In genomic region chr10:117745570-117746296, GRCm38 (mm10) we compare ENCODE assay signal across 8 mouse cellular contexts. TPM values are rescaled to one million over a fixed set of nuclear protein-coding genes. Genes with fewer than 3 reads are reported as not detected.
DNase-seq lines count a peak whose midpoint lies in the region; ATAC-seq and TF ChIP-seq lines count a peak whose summit lies in the region.
"Not testable (repeated sequence)": the region's sequence is repeated elsewhere in the genome, so short reads cannot be mapped to it uniquely, and the experiment has no call there.

No protein-coding gene starts in this region.

- H3K27me3 ChIP-seq in MEL (ENCODE audit: control insufficient read depth in 1 of 2, insufficient read depth in 2 of 2, low read length in 2 of 2); forebrain, embryonic 14.5 days (replicated peaks; ENCODE audit: control insufficient read depth, insufficient read depth, low read length); hindbrain, embryonic 11.5 days (ENCODE audit: control insufficient read depth, insufficient read depth, low read length); lung, embryonic 16.5 days (ENCODE audit: control insufficient read depth, insufficient read depth, low read depth, low read length); neural tube, embryonic 13.5 days: not testable (repeated sequence)

- TF ChIP-seq POLR2A in MEL (IDR thresholded peaks at IDR 0.05; ENCODE audit: control insufficient read depth in 1 of 2, insufficient read depth in 1 of 2, low read depth in 1 of 2, low read length in 2 of 2, poor library complexity in 1 of 2) = not testable (repeated sequence)

- H3K36me3 ChIP-seq in MEL (ENCODE audit: control insufficient read depth in 1 of 2, insufficient read depth in 2 of 2, low read length in 2 of 2) = peaks cover 9 to 10% of the 10 kb centered on the region in 2 experiments
- H3K36me3 ChIP-seq in forebrain, embryonic 14.5 days (ENCODE audit: control insufficient read depth, insufficient read depth, low read length) = peaks cover 36% of the 10 kb centered on the region
- H3K36me3 ChIP-seq in hindbrain, embryonic 11.5 days (ENCODE audit: control insufficient read depth, insufficient read depth, low read length) = not testable (repeated sequence)
- H3K36me3 ChIP-seq in lung, embryonic 16.5 days (ENCODE audit: control insufficient read depth, insufficient read depth, low read length) = peaks cover 16% of the 10 kb centered on the region
- H3K36me3 ChIP-seq in neural tube, embryonic 13.5 days = peaks cover 29% of the 10 kb centered on the region

- H3K4me1 ChIP-seq in MEL (ENCODE audit: control insufficient read depth in 1 of 2, insufficient read depth in 2 of 2, low read length in 2 of 2); hindbrain, embryonic 11.5 days (replicated peaks; ENCODE audit: control insufficient read depth, insufficient read depth, low read length): not testable (repeated sequence)
- peaks cover 17% of the 10 kb centered on the region for H3K4me1 ChIP-seq in forebrain, embryonic 14.5 days (ENCODE audit: control insufficient read depth, insufficient read depth, low read length)
- H3K4me1 ChIP-seq in lung, embryonic 16.5 days (replicated peaks; ENCODE audit: control insufficient read depth, insufficient read depth, low read length) = peaks cover 14% of the 10 kb centered on the region; the same call in 1 of the 2 replicates
- H3K4me1 ChIP-seq in neural tube, embryonic 13.5 days (replicated peaks) = peaks cover 33% of the 10 kb centered on the region

- H3K9me3 ChIP-seq in MEL (replicated peaks; ENCODE audit: insufficient read depth, low read length); forebrain, embryonic 14.5 days (replicated peaks; ENCODE audit: control insufficient read depth, low read length); hindbrain, embryonic 11.5 days (ENCODE audit: control insufficient read depth, low read length); lung, embryonic 16.5 days (ENCODE audit: control insufficient read depth, low read length); neural tube, embryonic 13.5 days: not testable (repeated sequence)

- WGBS in forebrain, embryonic 14.5 days = 2% methylated on average over 16 of the region's 46 CpGs
- WGBS in hindbrain, embryonic 11.5 days = 3% methylated on average over 12 of the region's 46 CpGs
- 1% methylated on average over 15 of the region's 46 CpGs for WGBS in lung, embryonic 16.5 days
- WGBS in neural tube, embryonic 13.5 days = 2% methylated on average over 14 of the region's 46 CpGs

- ATAC-seq in forebrain, embryonic 14.5 days = peak; percentile 49
- ATAC-seq in hindbrain, embryonic 11.5 days (ENCODE audit: low FRiP score) = peak; percentile 53
- peak; percentile 23 for ATAC-seq in lung, embryonic 16.5 days (ENCODE audit: low read depth)
- peak; percentile 71 for ATAC-seq in neural tube, embryonic 13.5 days (ENCODE audit: low read depth)

- peak; percentile 42 for DNase-seq in MEL (ENCODE audit: low read depth, low spot score)
- peak; percentile 36 to 45 for DNase-seq in cerebellum, postnatal 10 days
- DNase-seq in forebrain, embryonic 14.5 days (ENCODE audit: low spot score) = peak; percentile 12
- DNase-seq in hindbrain, embryonic 11.5 days (ENCODE audit: low spot score) = peak; percentile 46
- not testable (repeated sequence) for DNase-seq in layer of hippocampus, adult 2 months (ENCODE audit: low spot score in 2 of 2)
- DNase-seq in thymus, postnatal 25 days = peak; percentile 29

- TF ChIP-seq CTCF in MEL (IDR thresholded peaks at IDR 0.05 in 2 of 3, conservative IDR thresholded peaks at IDR 0.05 in 1 of 3; ENCODE audit: control insufficient read depth in 1 of 3, insufficient read depth in 1 of 3, low read depth in 2 of 3, low read length in 3 of 3, poor library complexity in 1 of 3, severe bottlenecking in 1 of 3); layer of hippocampus, adult 2 months (conservative IDR thresholded peaks at IDR 0.05): not testable (repeated sequence)

- H3K4me3 ChIP-seq in MEL (ENCODE audit: control insufficient read depth in 1 of 2, insufficient read depth in 1 of 2, low read depth in 2 of 2, low read length in 2 of 2) = peak overlapping the region; percentile 57 to 95
- peak overlapping the region; percentile 56 for H3K4me3 ChIP-seq in forebrain, embryonic 14.5 days (ENCODE audit: low read depth, low read length)
- peak overlapping the region; percentile 50 for H3K4me3 ChIP-seq in hindbrain, embryonic 11.5 days (ENCODE audit: low read depth, low read length)
- peak overlapping the region; percentile 62 for H3K4me3 ChIP-seq in layer of hippocampus, adult 2 months
- H3K4me3 ChIP-seq in lung, embryonic 16.5 days (ENCODE audit: low read length) = peak overlapping the region; percentile 61
- H3K4me3 ChIP-seq in neural tube, embryonic 13.5 days = peak overlapping the region; percentile 66

- H3K79me2 ChIP-seq in MEL (ENCODE audit: control insufficient read depth, insufficient read depth, low read length, poor library complexity) = not testable (repeated sequence)

- H3K9ac ChIP-seq in MEL (ENCODE audit: control insufficient read depth, low read depth, low read length, poor library complexity, severe bottlenecking) = peak overlapping the region; percentile 43
- peak overlapping the region; percentile 77 for H3K9ac ChIP-seq in forebrain, embryonic 14.5 days (ENCODE audit: low read length)
- H3K9ac ChIP-seq in hindbrain, embryonic 11.5 days (ENCODE audit: low read depth, low read length) = peak overlapping the region; percentile 52
- peak overlapping the region; percentile 73 for H3K9ac ChIP-seq in lung, embryonic 16.5 days (ENCODE audit: low read length)
- H3K9ac ChIP-seq in neural tube, embryonic 13.5 days = peak overlapping the region; percentile 81

- not testable (repeated sequence) for TF ChIP-seq RAD21 in MEL (IDR thresholded peaks at IDR 0.05; ENCODE audit: low read depth, low read length)

- H3K4me2 ChIP-seq in forebrain, embryonic 14.5 days (ENCODE audit: low read length) = peak overlapping the region; percentile 79
- H3K4me2 ChIP-seq in hindbrain, embryonic 11.5 days (replicated peaks; ENCODE audit: low read depth, low read length) = peak overlapping the region; percentile 88
- peak overlapping the region; percentile 90 for H3K4me2 ChIP-seq in lung, embryonic 16.5 days (ENCODE audit: low read depth, low read length)
- H3K4me2 ChIP-seq in neural tube, embryonic 13.5 days = peak overlapping the region; percentile 81

- TF ChIP-seq EP300 in MEL (IDR thresholded peaks at IDR 0.05; ENCODE audit: low read depth in 1 of 2, low read length in 2 of 2) = not testable (repeated sequence)

- H3K27ac ChIP-seq in MEL (ENCODE audit: control insufficient read depth, low read depth, low read length); forebrain, embryonic 14.5 days (ENCODE audit: low read depth, low read length); hindbrain, embryonic 11.5 days (ENCODE audit: low read depth, low read length): not testable (repeated sequence)
- peak overlapping the region; percentile 56; the same call in 1 of the 2 replicates for H3K27ac ChIP-seq in layer of hippocampus, adult 2 months
- 0 out of 2 replicates have a peak overlapping the region, but pooled peaks have one; percentile 28 for H3K27ac ChIP-seq in lung, embryonic 16.5 days (ENCODE audit: low read length)
- peak overlapping the region; percentile 49 for H3K27ac ChIP-seq in neural tube, embryonic 13.5 days (replicated peaks)

TF ChIP-seq in MEL, 35 proteins besides CTCF, POLR2A, EP300 and RAD21:
- peak; percentile 31; the same call in 1 of the 2 replicates for TF ChIP-seq SIN3A (IDR thresholded peaks at IDR 0.05; ENCODE audit: low read length)

RNA-seq across cellular contexts. Expression of gene Slc35e3, which starts 0.4 kb away (rescaled TPM):
- total RNA-seq in MEL (2012; rRNA removed) = 3.0 and 3.7 TPM in 2 replicates
- polyA plus RNA-seq in MEL (2012; ENCODE audit: insufficient read depth in 1 of 2, insufficient read length in 2 of 2, low read depth in 1 of 2, low replicate concordance in 2 of 2, missing spikeins in 1 of 2) = 1 to 10 TPM in 1 of 2 experiments, not detected in 1; 7.4 TPM
- 17.7 and 20.1 TPM in 2 replicates for polyA plus RNA-seq in forebrain, embryonic 14.5 days (2014; fragmentation: Nextera tagmentation; extraction: Ambion mirVana)
- 18.2 and 20.3 TPM in 2 replicates for polyA plus RNA-seq in hindbrain, embryonic 11.5 days (2014; fragmentation: Nextera tagmentation; extraction: Ambion mirVana)
- total RNA-seq in layer of hippocampus, adult 2 months (2021) = 10 to 100 TPM; 31.4 to 33.1 TPM
- 18.3 and 18.6 TPM in 2 replicates for polyA plus RNA-seq in lung, embryonic 16.5 days (2015; fragmentation: Nextera tagmentation; extraction: Ambion mirVana)
- 30.6 and 32.0 TPM in 2 replicates for polyA plus RNA-seq in neural tube, embryonic 13.5 days (2015; fragmentation: Nextera tagmentation; extraction: Ambion mirVana)

RNA-seq across cellular contexts. Expression of gene Mdm2, which starts 35.2 kb away (rescaled TPM):
- 35.2 and 35.3 TPM in 2 replicates for total RNA-seq in MEL (2012; rRNA removed)
- polyA plus RNA-seq in MEL (2012; ENCODE audit: insufficient read depth in 1 of 2, insufficient read length in 2 of 2, low read depth in 1 of 2, low replicate concordance in 2 of 2, missing spikeins in 1 of 2) = 100 to 1,000 TPM in 1 of 2 experiments, 10 to 100 TPM in 1; 42.2 to 601 TPM
- polyA plus RNA-seq in forebrain, embryonic 14.5 days (2014; fragmentation: Nextera tagmentation; extraction: Ambion mirVana) = 33.0 and 47.7 TPM in 2 replicates
- polyA plus RNA-seq in hindbrain, embryonic 11.5 days (2014; fragmentation: Nextera tagmentation; extraction: Ambion mirVana) = 76.6 and 87.8 TPM in 2 replicates
- 10 to 100 TPM; 55.1 to 66.0 TPM for total RNA-seq in layer of hippocampus, adult 2 months (2021)
- 51.2 and 51.7 TPM in 2 replicates for polyA plus RNA-seq in lung, embryonic 16.5 days (2015; fragmentation: Nextera tagmentation; extraction: Ambion mirVana)
- 52.5 and 66.2 TPM in 2 replicates for polyA plus RNA-seq in neural tube, embryonic 13.5 days (2015; fragmentation: Nextera tagmentation; extraction: Ambion mirVana)

RNA-seq across cellular contexts. Expression of gene Nup107, which starts 46.8 kb away (rescaled TPM):
- total RNA-seq in MEL (2012; rRNA removed) = 77.8 and 80.2 TPM in 2 replicates
- 10 to 100 TPM in 1 of 2 experiments, not detected in 1; 91.6 TPM for polyA plus RNA-seq in MEL (2012; ENCODE audit: insufficient read depth in 1 of 2, insufficient read length in 2 of 2, low read depth in 1 of 2, low replicate concordance in 2 of 2, missing spikeins in 1 of 2)
- 61.1 and 68.7 TPM in 2 replicates for polyA plus RNA-seq in forebrain, embryonic 14.5 days (2014; fragmentation: Nextera tagmentation; extraction: Ambion mirVana)
- 82.8 and 95.8 TPM in 2 replicates for polyA plus RNA-seq in hindbrain, embryonic 11.5 days (2014; fragmentation: Nextera tagmentation; extraction: Ambion mirVana)
- total RNA-seq in layer of hippocampus, adult 2 months (2021) = 10 to 100 TPM; 15.5 to 19.4 TPM
- 58.8 and 64.8 TPM in 2 replicates for polyA plus RNA-seq in lung, embryonic 16.5 days (2015; fragmentation: Nextera tagmentation; extraction: Ambion mirVana)
- 36.3 and 42.7 TPM in 2 replicates for polyA plus RNA-seq in neural tube, embryonic 13.5 days (2015; fragmentation: Nextera tagmentation; extraction: Ambion mirVana)
